Mouse (Mus musculus) cerebellum, postnatal 14 days (tissue): Measurements from ENCODE around the gene Fam234b.
A peak's percentile ranks its signal among the peaks of the same experiment; 100 is the strongest.

Experiments used
- DNase-seq, 2 experiments: peaks; one replicate each; pipeline ENCODE4 v3.0.0; 2021; ENCODE audit warnings: mixed read lengths in 2 of 2

Gene Fam234b

GRCm38 (mm10) chr6:135271761-135272160, 74.0 kb downstream of the Fam234b start:
- no peak for DNase-seq

GRCm38 (mm10) chr6:135273066-135273465, 75.3 kb downstream of the Fam234b start:
- DNase-seq: no peak

GRCm38 (mm10) chr6:135275231-135275630, 77.5 kb downstream of the Fam234b start:
- DNase-seq: peak in 1 of 2 experiments; percentile 30

- DNase-seq: no peak
Observed at GRCm38 (mm10) chr6:135276474-135277295, 78.9 kb downstream of the Fam234b start.

GRCm38 (mm10) chr6:135278302-135278701, 80.5 kb downstream of the Fam234b start:
- no peak for DNase-seq

GRCm38 (mm10) chr6:135279286-135279685, 81.5 kb downstream of the Fam234b start:
- DNase-seq: no peak

- no peak for DNase-seq
Observed at GRCm38 (mm10) chr6:135279856-135280255, 82.1 kb downstream of the Fam234b start.

GRCm38 (mm10) chr6:135292391-135292790, 94.6 kb downstream of the Fam234b start:
- DNase-seq: no peak

- DNase-seq: no peak
Observed at GRCm38 (mm10) chr6:135294150-135294549, 96.4 kb downstream of the Fam234b start.
